Mouse (Mus musculus) megakaryocyte, embryonic 14.5 days (primary cell): ENCODE results near the gene Dock2. TPM values are rescaled to one million over a fixed set of nuclear protein-coding genes. Genes with fewer than 3 reads are reported as not detected.

Experiments
- H3K27me3 ChIP-seq: replicated peaks from 2 replicates; pipeline ENCODE3; 2012; ENCODE audit warnings: inconsistent platforms
- H3K36me3 ChIP-seq: replicated peaks from 2 replicates; pipeline ENCODE3; 2012; ENCODE audit warnings: low read length, inconsistent platforms, mixed read lengths
- H3K4me1 ChIP-seq: 2 replicates; pipeline ENCODE4 v1.6.1; 2012; ENCODE audit warnings: inconsistent platforms
- H3K4me3 ChIP-seq: replicated peaks from 2 replicates; pipeline ENCODE3; 2012; ENCODE audit warnings: moderate library complexity, mild to moderate bottlenecking, inconsistent platforms
- H3K9me3 ChIP-seq: 2 replicates; pipeline ENCODE4 v1.6.1; 2012; ENCODE audit warnings: inconsistent platforms
- FLI1 ChIP-seq: IDR thresholded peaks from 2 replicates; pipeline ENCODE4 v1.6.1; 2012; ENCODE audit warnings: low read length, inconsistent platforms, mixed read lengths
- GATA1 ChIP-seq: IDR thresholded peaks from 3 replicates; pipeline ENCODE4 v1.6.1; 2012; ENCODE audit warnings: mixed read lengths, low read length, inconsistent platforms, borderline replicate concordance
- polyA plus RNA-seq: library from polyadenylated mRNA; stranded (reverse); fragments of >175 nt; gene quantifications from 2 replicates; pipeline ENCODE4 v1.2.3, GENCODE M21; 2012; ENCODE audit warnings: low replicate concordance; ENCODE audit not compliant: insufficient read depth

Dock2 gene
- polyA plus RNA-seq, 1 experiment = 15.1 TPM

DNA sequence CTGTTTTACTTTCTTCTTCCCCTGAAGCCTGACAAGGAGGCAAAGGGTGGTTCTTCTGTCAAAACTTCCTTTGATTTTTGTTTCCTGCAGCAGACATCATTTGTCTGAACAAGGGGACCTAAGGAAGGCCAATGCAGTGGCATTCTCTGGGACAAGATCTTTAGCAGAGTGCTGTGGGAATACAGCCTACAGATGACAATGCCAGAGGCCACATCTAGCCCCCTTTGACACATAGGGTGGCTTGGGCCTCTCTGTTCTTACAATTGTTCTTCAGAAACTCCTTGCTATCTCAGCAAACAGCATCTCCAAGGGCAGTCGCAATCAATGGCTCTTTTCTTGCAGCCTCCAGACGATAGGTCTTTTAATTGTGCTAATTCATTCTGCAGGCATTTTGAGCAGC lies 493.0 kb downstream of the Dock2 start:
- Histone ChIP-seq H3K36me3 (peaks cover 31% of the 10 kb centered on the region), H3K4me1 (no peaks in the 10 kb centered on the region), H3K4me3 (no peak overlapping the region), H3K9me3 (peaks cover 3% of the 10 kb centered on the region; the same call in 1 of the 2 replicates), H3K27me3 (no peaks in the 10 kb centered on the region)
- TF ChIP-seq FLI1 (no peak), GATA1 (no peak)

DNA sequence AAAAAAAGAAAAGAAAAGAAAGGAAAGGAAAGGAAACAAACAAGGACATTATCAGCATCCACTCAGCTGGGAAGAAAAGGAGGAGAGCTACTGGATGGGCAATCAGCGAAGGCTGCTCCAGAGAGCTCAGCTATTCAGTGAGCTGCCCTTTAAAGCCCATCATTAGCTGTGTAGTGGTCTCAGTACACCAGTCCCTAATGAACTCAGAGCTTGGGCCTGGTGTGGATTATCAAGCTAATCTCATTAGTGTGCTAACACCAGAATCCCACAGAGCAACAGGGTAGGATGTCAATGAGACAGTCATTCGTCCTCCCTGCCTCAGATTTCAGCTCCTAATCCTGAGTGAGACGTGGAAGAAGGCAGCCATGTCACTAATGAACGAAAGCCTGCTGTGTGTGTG lies 493.4 kb downstream of the Dock2 start:
- no peak overlapping the region for H3K4me3 ChIP-seq
- no peaks in the 10 kb centered on the region for H3K27me3 ChIP-seq
- peaks cover 31% of the 10 kb centered on the region for H3K36me3 ChIP-seq
- TF ChIP-seq FLI1 (no peak), GATA1 (no peak)
- H3K9me3 ChIP-seq = peaks cover 3% of the 10 kb centered on the region; the same call in 1 of the 2 replicates
- no peaks in the 10 kb centered on the region for H3K4me1 ChIP-seq

DNA sequence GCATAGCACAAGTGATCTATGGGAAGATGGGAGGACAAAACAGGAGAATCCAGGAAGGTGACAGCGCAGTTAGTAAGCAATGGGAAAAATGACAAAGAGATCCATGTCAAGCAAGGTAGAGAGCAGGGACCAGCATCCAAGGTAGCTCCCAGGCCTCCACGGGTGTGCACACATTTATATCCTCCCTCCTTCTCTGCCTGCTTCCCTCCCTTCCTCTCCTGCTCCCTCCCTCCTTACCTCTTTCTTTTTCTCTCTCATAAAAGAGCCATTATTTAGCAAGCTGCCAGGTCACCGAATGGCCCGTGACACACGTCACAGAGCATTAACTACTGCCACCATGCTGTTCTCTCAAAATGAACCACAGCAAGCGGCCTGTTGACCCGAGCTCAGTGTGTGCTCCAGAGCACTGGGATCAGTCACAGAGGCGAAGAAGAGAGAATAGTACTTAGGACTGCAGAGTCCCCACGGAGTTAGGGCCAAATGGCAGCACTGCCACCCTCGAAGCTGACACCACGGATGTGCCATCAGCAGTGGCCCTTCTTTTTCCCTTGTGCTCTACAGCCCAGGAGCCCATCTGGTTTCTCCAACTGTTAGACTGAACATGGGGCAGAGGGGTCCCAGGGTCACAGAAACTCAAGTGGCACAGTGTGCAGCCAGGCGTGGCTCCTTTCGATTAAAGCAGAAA lies 499.4 kb downstream of the Dock2 start:
- no peak overlapping the region for H3K4me3 ChIP-seq
- H3K36me3 ChIP-seq = peaks cover 19% of the 10 kb centered on the region
- TF ChIP-seq GATA1 (no peak), FLI1 (no peak)
- H3K9me3 ChIP-seq = no peaks in the 10 kb centered on the region
- H3K4me1 ChIP-seq = no peaks in the 10 kb centered on the region
- no peaks in the 10 kb centered on the region for H3K27me3 ChIP-seq

DNA sequence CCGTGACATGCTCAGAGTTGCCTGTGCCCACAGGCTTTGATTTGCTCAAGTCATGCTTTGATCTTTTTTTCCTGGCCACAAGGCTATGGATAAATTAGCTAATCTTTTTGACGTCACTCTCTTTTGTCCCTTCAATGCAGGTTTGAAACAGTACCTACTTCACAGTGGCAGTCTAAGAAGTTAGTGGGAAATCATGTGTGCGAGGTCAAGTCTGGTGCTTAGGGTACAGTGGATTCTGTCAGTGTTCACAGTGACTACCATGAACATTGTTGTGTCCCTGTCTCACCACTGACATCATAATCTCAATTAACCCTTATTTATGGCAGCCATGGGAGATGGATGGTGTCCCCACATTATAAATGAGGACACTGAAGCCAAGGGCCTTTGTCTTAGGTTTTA lies 506.6 kb downstream of the Dock2 start:
- no peak overlapping the region for H3K4me3 ChIP-seq
- TF ChIP-seq FLI1 (no peak), GATA1 (no peak)
- H3K27me3 ChIP-seq = no peaks in the 10 kb centered on the region
- peaks cover 19% of the 10 kb centered on the region for H3K4me1 ChIP-seq
- no peaks in the 10 kb centered on the region for H3K9me3 ChIP-seq
- peaks cover 21% of the 10 kb centered on the region for H3K36me3 ChIP-seq

DNA sequence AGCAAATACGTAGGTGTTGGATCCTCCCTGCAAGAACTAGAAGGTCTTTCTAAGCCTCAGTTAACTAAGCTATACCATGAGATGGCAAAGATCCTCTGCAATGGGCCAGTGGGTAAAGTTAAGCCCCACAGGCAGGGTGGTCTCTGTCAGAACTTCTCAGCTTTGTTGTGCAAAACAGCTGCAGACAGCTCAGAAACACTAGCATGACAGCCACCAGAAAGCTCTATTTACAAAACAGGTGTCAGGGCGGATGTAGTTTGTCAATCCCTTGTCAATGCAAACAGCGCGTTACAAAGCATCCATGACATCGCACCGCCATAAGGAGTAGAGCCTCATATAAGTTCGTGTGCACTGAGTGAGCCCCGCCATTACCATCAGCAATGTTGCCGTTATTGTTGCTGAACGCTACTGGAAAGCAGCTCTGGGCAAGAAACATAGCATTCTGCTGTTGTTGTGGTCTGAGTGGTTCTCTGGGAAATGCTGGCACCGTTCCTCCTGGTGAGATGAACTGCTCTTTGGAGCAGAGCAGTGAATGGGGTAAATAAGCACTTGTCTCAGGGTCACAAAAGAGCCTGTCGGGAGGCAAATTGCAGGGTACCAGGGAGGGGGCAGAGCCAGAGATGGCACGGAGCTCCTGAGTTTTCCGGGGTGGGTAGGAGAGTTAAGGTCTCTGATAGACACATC lies 507.2 kb downstream of the Dock2 start:
- H3K36me3 ChIP-seq = peaks cover 19% of the 10 kb centered on the region
- no peaks in the 10 kb centered on the region for H3K27me3 ChIP-seq
- no peak overlapping the region for H3K4me3 ChIP-seq
- TF ChIP-seq GATA1 (no peak), FLI1 (no peak)
- H3K4me1 ChIP-seq = peaks cover 19% of the 10 kb centered on the region
- no peaks in the 10 kb centered on the region for H3K9me3 ChIP-seq

DNA sequence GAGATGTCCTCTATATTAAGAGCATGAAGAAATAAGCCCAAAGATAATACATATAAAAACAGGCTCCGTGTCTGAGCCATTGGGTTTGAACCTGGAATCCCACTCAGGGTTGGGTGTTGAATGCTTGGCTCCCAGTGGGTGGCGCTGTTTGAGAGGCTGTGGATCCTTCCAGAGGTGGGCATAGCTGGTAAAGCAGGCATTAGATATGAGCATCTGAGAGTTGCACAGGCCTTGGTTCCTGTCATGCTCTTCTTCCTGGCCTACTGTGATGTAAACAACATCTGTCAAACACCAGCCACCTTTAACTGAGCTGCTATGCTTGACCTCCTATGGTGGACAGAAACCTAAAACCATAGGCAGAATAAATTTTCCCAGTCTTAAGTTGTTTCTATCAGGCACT lies 507.8 kb downstream of the Dock2 start:
- TF ChIP-seq FLI1 = no peak
- TF ChIP-seq GATA1 = no peak
- Histone ChIP-seq H3K36me3 (peaks cover 19% of the 10 kb centered on the region), H3K4me1 (peaks cover 19% of the 10 kb centered on the region), H3K9me3 (no peaks in the 10 kb centered on the region), H3K27me3 (no peaks in the 10 kb centered on the region), H3K4me3 (no peak overlapping the region)

DNA sequence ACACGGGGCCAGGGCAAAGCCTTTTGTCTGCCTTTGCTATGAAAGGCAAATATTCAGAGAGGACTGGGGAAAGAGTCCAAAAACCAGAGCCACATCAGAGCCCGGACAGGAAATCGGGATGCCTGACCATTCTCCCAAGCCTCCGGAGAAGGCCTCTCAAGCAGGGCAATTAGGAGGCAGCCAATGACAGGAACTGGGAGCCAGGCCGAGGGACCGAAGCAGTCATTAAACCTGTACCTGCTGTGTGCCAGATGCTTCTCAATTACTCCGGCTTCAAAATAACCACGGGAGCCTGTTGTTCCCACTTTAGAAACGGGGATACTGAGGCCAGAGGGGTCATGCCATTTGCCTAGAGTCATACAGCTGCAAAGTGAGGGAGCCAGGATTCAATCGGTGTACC lies 511.7 kb downstream of the Dock2 start:
- TF ChIP-seq FLI1 (no peak), GATA1 (no peak)

DNA sequence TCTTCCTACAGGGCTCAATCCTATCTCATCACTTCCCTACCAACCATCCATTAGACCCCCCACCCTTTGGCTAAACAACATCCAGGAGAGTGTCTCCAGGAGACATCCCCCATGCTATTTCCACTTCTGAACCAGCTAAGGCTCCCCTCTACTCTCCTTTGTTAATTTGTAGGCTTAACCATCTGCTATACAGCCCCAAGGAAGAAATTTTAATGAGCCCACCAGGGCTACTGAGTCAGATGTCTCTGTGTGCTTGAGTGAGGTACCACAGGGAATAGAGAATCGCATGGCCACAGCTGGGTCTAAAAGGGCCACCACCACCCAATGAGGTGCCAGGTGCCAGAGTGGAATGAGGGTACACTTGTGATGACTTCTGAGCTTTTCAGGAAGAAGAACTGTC lies 519.6 kb downstream of the Dock2 start:
- TF ChIP-seq FLI1 (no peak), GATA1 (no peak)
- peaks cover 47% of the 10 kb centered on the region for H3K36me3 ChIP-seq
- H3K27me3 ChIP-seq = no peaks in the 10 kb centered on the region
- H3K9me3 ChIP-seq = no peaks in the 10 kb centered on the region
- no peaks in the 10 kb centered on the region for H3K4me1 ChIP-seq
- H3K4me3 ChIP-seq = no peak overlapping the region

More for the DNA sequence above, 511.7 kb downstream of the Dock2 start:
- Histone ChIP-seq H3K9me3 (no peaks in the 10 kb centered on the region), H3K36me3 (peaks cover 29% of the 10 kb centered on the region), H3K4me3 (no peak overlapping the region), H3K4me1 (peaks cover 19% of the 10 kb centered on the region), H3K27me3 (no peaks in the 10 kb centered on the region)

DNA sequence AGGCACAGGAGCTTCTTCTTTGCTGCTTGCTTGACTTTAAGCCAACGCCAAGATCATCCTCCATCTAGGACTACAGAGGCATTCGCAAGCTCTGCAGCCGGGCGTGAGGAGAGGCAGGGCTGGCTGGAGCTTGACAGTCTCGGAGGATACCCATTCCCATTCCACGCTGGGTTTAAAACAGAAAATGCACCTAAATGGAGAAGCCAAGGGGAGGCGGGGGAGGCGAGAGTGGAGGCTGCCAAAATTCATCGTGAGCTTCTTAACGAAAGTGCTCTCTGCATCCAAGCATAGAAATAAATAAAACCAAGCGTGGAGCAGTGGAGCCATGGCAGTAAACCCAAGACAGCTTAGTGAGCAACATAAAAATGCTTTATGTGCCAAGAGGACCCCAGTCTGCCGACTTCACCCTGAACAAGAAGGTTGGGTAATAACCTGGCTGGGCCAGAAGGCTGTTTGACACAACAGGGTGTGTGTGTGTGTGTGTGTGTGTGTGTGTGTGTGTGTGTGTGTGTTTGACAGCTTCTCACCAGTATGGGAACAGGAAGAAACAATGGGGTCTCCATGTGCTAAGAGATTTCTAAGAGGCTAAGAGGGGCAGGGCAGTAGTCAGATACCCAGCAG lies 524.7 kb downstream of the Dock2 start:
- H3K9me3 ChIP-seq = no peaks in the 10 kb centered on the region
- no peak overlapping the region for H3K4me3 ChIP-seq
- no peaks in the 10 kb centered on the region for H3K4me1 ChIP-seq
- peaks cover 75% of the 10 kb centered on the region for H3K36me3 ChIP-seq
- no peak for TF ChIP-seq FLI1
- no peak for TF ChIP-seq GATA1
- H3K27me3 ChIP-seq = no peaks in the 10 kb centered on the region

DNA sequence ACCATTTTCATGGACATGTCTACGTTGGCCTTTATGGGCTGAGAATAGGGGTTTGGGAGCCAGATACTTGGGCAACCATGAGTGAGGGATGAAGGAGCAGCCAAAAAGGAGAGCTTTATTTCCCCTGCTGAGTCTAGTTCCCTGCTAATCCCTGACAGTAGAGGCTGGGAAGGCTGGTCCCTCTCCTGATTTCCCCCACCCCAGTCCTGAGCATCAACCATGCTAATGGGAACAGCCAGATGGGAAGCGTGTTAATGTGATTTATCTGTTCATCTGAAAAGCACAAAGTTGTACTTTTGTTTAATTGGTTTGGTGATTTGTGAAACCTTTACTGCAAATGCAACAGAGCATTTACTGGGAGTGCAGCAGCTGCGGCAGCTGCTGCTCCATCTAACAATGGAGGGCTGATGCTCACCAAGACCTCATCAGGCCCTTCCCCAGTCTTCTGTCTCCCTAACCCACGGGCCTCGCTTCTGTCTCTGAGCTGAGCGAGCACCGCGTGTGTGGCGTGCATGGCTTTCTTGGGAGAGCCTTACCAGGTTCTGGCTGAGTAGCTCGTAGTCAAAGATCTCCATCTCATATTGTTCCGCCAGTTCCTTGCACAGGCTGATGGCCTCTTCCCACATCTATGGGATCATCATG lies 526.0 kb downstream of the Dock2 start:
- H3K36me3 ChIP-seq = peaks cover 79% of the 10 kb centered on the region
- TF ChIP-seq GATA1 (no peak), FLI1 (no peak)
- no peaks in the 10 kb centered on the region for H3K4me1 ChIP-seq
- no peaks in the 10 kb centered on the region for H3K9me3 ChIP-seq
- H3K4me3 ChIP-seq = no peak overlapping the region
- H3K27me3 ChIP-seq = no peaks in the 10 kb centered on the region
